28 mouse cellular contexts compared by ENCODE assay signal in the genomic region with DNA sequence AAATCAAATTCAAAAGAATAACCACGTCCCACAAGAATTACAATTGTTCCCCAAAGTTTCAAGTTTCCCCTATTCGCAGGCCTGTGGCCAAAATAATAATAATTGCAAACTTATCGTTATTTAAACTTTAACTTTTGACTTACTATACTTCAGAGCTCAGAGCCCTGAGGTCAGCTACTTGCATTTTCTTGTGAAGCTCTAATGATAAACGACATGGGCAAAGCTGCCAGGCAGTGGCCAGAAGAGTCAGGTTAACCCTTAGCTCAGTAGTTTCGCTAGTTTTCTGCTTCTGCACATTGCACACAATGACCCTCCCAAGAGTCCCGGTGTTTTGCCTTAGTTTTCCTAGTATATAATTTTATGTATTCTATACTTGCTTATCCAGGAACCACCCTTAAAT. TPM values are rescaled to one million over a fixed set of nuclear protein-coding genes. Genes with fewer than 3 reads are reported as not detected.
"Had no signal": no experiment of that assay in that cellular context is flagged by ENCODE, and none has a peak within 500 bp of the region (broad histone marks: within the 10 kb centered on the region; RNA-seq: fewer than 3 reads in every experiment).

No protein-coding gene starts in this region.

RNA-seq across cellular contexts. Expression of a gene that starts 1.7 kb away (rescaled TPM):
- polyA plus RNA-seq: limb, embryonic 10.5 days; limb, embryonic 11.5 days; limb, embryonic 12.5 days; limb, embryonic 13.5 days; limb, embryonic 14.5 days; limb, embryonic 15.5 days; liver, adult 2 months; liver, embryonic 11.5 days; liver, embryonic 12.5 days; liver, embryonic 13.5 days; liver, embryonic 14.5 days; liver, embryonic 15.5 days; liver, embryonic 16.5 days; liver, postnatal 0 days; lung, adult 2 months; lung, embryonic 14.5 days; lung, embryonic 15.5 days; lung, embryonic 16.5 days; lung, postnatal 0 days; macrophage; midbrain, embryonic 10.5 days; midbrain, embryonic 11.5 days; midbrain, embryonic 12.5 days; midbrain, embryonic 13.5 days; midbrain, embryonic 14.5 days; midbrain, embryonic 15.5 days; myocyte; neural tube, embryonic 11.5 days had no signal

RNA-seq across cellular contexts. Expression of a gene that starts 6.7 kb away (rescaled TPM):
- polyA plus RNA-seq: midbrain, embryonic 14.5 days had no signal
